Mouse (Mus musculus) liver, embryonic 15.5 days (tissue): ENCODE measurements around the gene A930002H24Rik. TPM values are rescaled to one million over a fixed set of nuclear protein-coding genes. Genes with fewer than 3 reads are reported as not detected.
"Not testable (repeated sequence)": the region's sequence is repeated elsewhere in the genome, so short reads cannot be mapped to it uniquely, and the experiment has no call there.

ENCODE experiments used
- ATAC-seq: fragments of 200-750 bp; cut with Nextera tagmentation; 2 replicates; pipeline ENCODE4 v1.8.0; 2017; ENCODE audit warnings: moderate number of reproducible peaks, mild to moderate bottlenecking, moderate library complexity; ENCODE audit not compliant: insufficient read depth
- H3K27ac ChIP-seq: fragments of 300-500 bp; sonication (generic); replicated peaks from 2 replicates; pipeline ENCODE4 v1.5.1; 2015; ENCODE audit warnings: mild to moderate bottlenecking, inconsistent platforms
- H3K27me3 ChIP-seq: fragments of 300-500 bp; sonication (generic); 2 replicates; pipeline ENCODE4 v1.6.1; 2015; ENCODE audit warnings: mild to moderate bottlenecking, inconsistent platforms
- H3K36me3 ChIP-seq: fragments of 300-500 bp; sonication (generic); replicated peaks from 2 replicates; pipeline ENCODE4 v1.6.1; 2015; ENCODE audit warnings: moderate library complexity, mild to moderate bottlenecking, inconsistent platforms
- H3K4me1 ChIP-seq: fragments of 300-500 bp; sonication (generic); replicated peaks from 2 replicates; pipeline ENCODE4 v1.6.1; 2015; ENCODE audit warnings: inconsistent platforms
- H3K4me2 ChIP-seq: fragments of 300-500 bp; sonication (generic); 2 replicates; pipeline ENCODE4 v1.6.1; 2015; ENCODE audit warnings: moderate library complexity, mild to moderate bottlenecking, inconsistent platforms
- H3K4me3 ChIP-seq: fragments of 300-500 bp; sonication (generic); replicated peaks from 2 replicates; pipeline ENCODE4 v1.5.1; 2015; ENCODE audit warnings: mild to moderate bottlenecking, inconsistent platforms
- H3K9ac ChIP-seq: fragments of 300-500 bp; sonication (generic); 2 replicates; pipeline ENCODE4 v1.6.1; 2015; ENCODE audit warnings: moderate library complexity, mild to moderate bottlenecking, inconsistent platforms
- H3K9me3 ChIP-seq: fragments of 300-500 bp; sonication (generic); replicated peaks from 2 replicates; pipeline ENCODE4 v1.6.1; 2016; ENCODE audit warnings: inconsistent platforms
- WGBS: fragments of 180-500 bp; shearing (Covaris S2); methylation state at CpG from one replicate; pipeline ENCODE4 v1.1.7; 2015; ENCODE audit warnings: mixed read lengths; ENCODE audit not compliant: insufficient replicate concordance; 5-methylcytosine and 5-hydroxymethylcytosine counted together
- polyA plus RNA-seq: library from polyadenylated mRNA; unstranded; fragments of >200 nt; fragmentation: Nextera tagmentation; extraction: Ambion mirVana; gene quantifications from 2 replicates; pipeline ENCODE4 v1.2.1, GENCODE M21; 2015

A930002H24Rik gene
- polyA plus RNA-seq, 1 experiment from 2014 or later: 0.39 TPM

DNA sequence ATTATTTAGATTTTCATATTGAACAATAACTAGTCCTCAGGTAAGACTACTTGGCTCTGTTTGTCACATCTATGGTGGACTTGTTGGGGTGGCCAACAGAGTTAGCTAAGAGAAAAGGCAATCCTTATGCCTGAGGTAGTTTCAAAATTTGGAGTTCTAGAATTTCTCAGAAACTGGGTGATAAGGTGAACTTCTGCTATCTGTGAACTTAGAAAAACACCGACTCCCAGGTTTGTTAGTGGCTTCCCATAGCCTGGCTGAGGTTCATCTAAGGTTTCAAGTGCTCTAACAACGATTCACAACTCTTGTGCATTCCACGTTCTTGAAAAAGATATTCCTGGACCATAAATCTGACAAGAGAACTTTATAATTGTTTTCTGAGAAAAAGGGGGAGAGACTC lies 1.2 kb downstream of the A930002H24Rik start:
- Histone ChIP-seq H3K4me1 (peaks cover 17% of the 10 kb centered on the region), H3K36me3 (no peaks in the 10 kb centered on the region), H3K4me2 (no peak overlapping the region), H3K27me3 (peaks cover 24% of the 10 kb centered on the region), H3K9ac (no peak overlapping the region), H3K27ac (no peak overlapping the region), H3K4me3 (no peak overlapping the region), H3K9me3 (no peaks in the 10 kb centered on the region)
- 21% methylated on average over 3 of the region's 3 CpGs for WGBS
- no peak for ATAC-seq

DNA sequence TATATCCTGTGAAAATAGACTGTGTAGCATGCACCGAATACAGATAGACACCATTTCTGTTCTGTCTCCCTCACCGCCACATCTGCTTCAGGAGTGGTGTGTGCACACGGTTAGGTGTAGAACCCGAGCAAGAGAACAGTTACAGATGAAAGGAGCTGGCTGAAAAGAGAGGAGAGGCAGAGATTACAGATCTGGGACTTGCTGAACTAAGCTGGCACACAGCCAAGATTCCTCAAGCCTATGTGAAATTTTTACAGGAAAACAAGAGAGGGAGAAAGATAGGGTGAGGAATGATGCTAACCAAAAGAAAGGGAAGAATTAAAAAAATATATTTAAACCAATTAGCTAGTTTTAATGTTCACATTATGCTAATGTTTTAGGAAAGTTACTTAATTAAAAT lies 2.6 kb downstream of the A930002H24Rik start:
- ATAC-seq: no peak
- no peaks in the 10 kb centered on the region for H3K36me3 ChIP-seq
- peaks cover 17% of the 10 kb centered on the region for H3K4me1 ChIP-seq
- H3K4me2 ChIP-seq: no peak overlapping the region
- H3K9ac ChIP-seq: no peak overlapping the region
- H3K4me3 ChIP-seq: no peak overlapping the region
- H3K9me3 ChIP-seq: no peaks in the 10 kb centered on the region
- H3K27ac ChIP-seq: no peak overlapping the region
- H3K27me3 ChIP-seq: peaks cover 24% of the 10 kb centered on the region
- WGBS: 60% methylated on average over 4 of the region's 4 CpGs

DNA sequence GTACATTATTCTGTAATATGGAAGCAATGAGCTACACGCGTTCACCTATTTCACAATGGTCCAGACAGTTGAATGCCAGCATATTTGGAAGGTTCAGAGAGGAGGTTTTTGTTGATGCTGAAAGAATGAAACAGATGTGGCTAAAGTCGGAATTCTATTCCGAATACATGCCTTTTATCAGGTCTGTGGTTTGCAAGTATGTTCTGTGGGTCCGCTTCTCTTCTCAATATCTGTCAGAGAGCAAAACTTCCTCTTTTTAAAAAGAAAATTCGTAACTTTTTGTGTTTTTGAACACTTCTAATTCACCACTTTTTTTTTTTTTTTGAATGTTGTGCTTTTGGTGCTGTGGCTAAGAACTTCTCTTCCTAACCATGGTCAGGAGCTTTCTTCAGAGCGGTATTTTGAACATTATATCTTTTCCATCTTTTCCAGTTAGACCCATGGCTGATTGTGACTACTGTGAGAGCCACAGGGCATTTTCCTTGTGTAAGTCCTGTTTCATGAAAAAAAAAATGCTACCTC lies 6.5 kb downstream of the A930002H24Rik start:
- H3K27ac ChIP-seq: no peak overlapping the region
- WGBS: 27% methylated on average over 7 of the region's 7 CpGs
- H3K9ac ChIP-seq: no peak overlapping the region
- H3K9me3 ChIP-seq: no peaks in the 10 kb centered on the region
- H3K4me1 ChIP-seq: no peaks in the 10 kb centered on the region
- no peaks in the 10 kb centered on the region for H3K36me3 ChIP-seq
- H3K4me3 ChIP-seq: no peak overlapping the region
- peaks cover 17% of the 10 kb centered on the region; the same call in 1 of the 2 replicates for H3K27me3 ChIP-seq
- no peak for ATAC-seq
- H3K4me2 ChIP-seq: no peak overlapping the region

DNA sequence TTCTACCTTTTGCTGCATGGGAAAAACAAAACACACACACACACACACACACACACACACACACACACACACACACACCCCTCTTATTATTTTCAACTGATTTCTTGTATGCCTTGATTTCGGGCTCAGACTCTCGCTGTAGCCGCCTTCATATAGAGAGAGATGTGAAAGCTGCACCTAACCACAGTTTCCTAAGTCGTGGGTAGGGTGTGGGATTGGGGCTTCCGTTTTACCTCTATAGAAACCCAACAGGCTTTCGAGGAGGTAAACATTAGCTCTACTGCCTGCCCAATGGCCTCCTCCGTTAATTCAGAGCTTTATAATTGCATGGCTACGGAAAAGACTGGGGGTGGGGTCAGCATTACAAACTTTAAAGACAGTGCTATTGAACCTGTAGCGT lies 13.6 kb downstream of the A930002H24Rik start:
- Histone ChIP-seq H3K4me1 (peaks cover 15% of the 10 kb centered on the region), H3K9ac (no peak overlapping the region), H3K36me3 (no peaks in the 10 kb centered on the region), H3K27ac (no peak overlapping the region), H3K9me3 (no peaks in the 10 kb centered on the region), H3K27me3 (0 out of 2 replicates have a peak, but pooled peaks cover 5% of the 10 kb centered on the region), H3K4me3 (peak overlapping the region; percentile 65; the same call in 1 of the 2 replicates), H3K4me2 (peak overlapping the region; percentile 82)
- 23% methylated on average over 9 of the region's 9 CpGs for WGBS
- no peak for ATAC-seq

DNA sequence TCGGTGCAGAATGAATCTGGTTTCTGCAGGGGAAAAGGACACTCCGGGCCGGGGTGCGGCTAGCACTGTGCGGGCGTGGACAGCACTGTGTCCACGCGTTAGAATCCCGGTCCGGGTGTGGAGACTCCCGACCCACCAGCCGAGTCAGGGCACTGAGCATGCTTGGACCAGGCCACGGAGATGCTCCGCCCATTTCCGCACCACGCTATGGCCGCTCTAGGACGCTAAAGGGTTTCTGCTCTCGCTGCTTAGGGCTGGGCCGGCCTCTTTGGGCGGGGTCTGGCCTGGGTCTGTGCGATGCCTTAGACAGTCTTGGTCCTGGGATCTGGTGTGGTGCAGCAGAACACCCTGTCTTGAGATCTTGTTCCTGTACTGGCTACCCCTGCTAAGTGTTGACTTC lies 14.0 kb downstream of the A930002H24Rik start:
- peaks cover 15% of the 10 kb centered on the region for H3K4me1 ChIP-seq
- H3K4me3 ChIP-seq: peak overlapping the region; percentile 65
- H3K9me3 ChIP-seq: no peaks in the 10 kb centered on the region
- 0 out of 2 replicates have a peak, but pooled peaks cover 5% of the 10 kb centered on the region for H3K27me3 ChIP-seq
- H3K9ac ChIP-seq: peak overlapping the region; percentile 52
- H3K4me2 ChIP-seq: peak overlapping the region; percentile 82
- no peak overlapping the region for H3K27ac ChIP-seq
- ATAC-seq: peak; percentile 98
- WGBS: 0% methylated on average over 22 of the region's 22 CpGs
- no peaks in the 10 kb centered on the region for H3K36me3 ChIP-seq

DNA sequence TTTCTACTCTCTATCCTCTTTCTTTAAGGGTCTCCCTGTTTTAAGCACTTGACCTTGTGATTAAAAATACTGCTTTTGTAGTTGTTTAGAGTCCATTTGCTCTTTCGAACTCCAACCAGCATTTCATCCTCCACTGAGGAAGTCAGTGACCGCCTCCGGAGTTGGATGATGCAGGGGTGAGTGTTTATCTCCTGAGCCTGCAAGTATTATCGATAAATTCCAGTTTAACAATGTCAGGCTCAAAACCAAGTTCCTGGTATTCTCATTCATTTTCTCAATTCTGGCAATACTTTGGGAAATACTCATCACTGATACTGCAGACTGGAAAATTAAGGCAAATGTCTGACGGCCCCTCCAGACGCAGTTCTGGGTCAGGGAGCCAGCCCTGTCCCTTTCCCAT lies 14.4 kb downstream of the A930002H24Rik start:
- H3K27me3 ChIP-seq: 0 out of 2 replicates have a peak, but pooled peaks cover 5% of the 10 kb centered on the region
- peak overlapping the region; percentile 82 for H3K4me2 ChIP-seq
- ATAC-seq: peak; percentile 46
- H3K36me3 ChIP-seq: no peaks in the 10 kb centered on the region
- peaks cover 15% of the 10 kb centered on the region for H3K4me1 ChIP-seq
- H3K4me3 ChIP-seq: peak overlapping the region; percentile 65
- 1% methylated on average over 6 of the region's 6 CpGs for WGBS
- no peak overlapping the region for H3K27ac ChIP-seq
- no peaks in the 10 kb centered on the region for H3K9me3 ChIP-seq
- peak overlapping the region; percentile 52 for H3K9ac ChIP-seq

DNA sequence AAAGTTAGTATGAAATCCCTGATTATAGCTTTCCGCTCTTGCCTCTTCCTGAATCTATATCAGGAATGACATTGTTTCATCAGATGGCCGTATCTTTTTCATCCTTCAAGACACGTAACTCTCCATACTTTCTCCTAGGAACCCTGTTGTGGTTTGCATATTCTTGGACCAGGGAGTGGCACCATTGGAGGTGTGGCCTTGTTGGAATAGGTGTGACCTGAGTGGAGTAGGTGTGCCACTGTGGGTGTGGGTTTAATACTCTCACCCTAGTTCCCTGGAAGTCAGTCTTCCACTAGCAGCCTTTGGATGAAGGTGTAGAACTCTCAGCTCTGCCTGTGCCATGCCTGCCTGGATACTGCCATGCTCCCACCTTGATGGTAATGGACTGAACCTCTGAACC lies 17.8 kb downstream of the A930002H24Rik start:
- H3K36me3 ChIP-seq, H3K9ac ChIP-seq, H3K27me3 ChIP-seq, ATAC-seq, H3K9me3 ChIP-seq, H3K27ac ChIP-seq, H3K4me2 ChIP-seq, H3K4me3 ChIP-seq: not testable (repeated sequence)
- WGBS: 75% methylated on average over 3 of the region's 3 CpGs
- H3K4me1 ChIP-seq: peaks cover 15% of the 10 kb centered on the region

DNA sequence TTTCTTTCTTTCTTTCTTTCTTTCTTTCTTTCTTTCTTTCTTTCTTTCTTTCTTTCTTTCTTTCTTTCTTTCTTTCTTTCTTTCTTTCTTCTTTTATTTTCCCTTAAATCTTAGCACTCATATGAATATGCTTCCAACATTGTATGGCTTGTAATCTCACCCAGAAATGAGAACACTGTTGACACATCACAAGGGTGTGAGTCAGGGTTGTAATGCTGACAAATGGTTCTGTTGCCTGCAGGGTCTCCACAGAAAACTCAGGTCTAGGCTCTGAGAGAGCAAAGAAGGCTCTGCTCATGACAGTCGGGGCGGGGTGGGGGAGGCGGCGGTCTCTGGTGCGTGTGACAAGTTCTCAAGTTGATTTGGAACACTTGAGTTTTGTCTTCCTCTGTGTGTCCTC lies 18.7 kb downstream of the A930002H24Rik start:
- no peaks in the 10 kb centered on the region for H3K9me3 ChIP-seq
- no peaks in the 10 kb centered on the region for H3K36me3 ChIP-seq
- H3K27ac ChIP-seq: no peak overlapping the region
- H3K27me3 ChIP-seq: no peaks in the 10 kb centered on the region
- no peak overlapping the region for H3K9ac ChIP-seq
- peaks cover 13% of the 10 kb centered on the region for H3K4me1 ChIP-seq
- no peak overlapping the region for H3K4me2 ChIP-seq
- ATAC-seq: no peak
- H3K4me3 ChIP-seq: no peak overlapping the region
- 73% methylated on average over 5 of the region's 5 CpGs for whole genome bisulfite sequencing

DNA sequence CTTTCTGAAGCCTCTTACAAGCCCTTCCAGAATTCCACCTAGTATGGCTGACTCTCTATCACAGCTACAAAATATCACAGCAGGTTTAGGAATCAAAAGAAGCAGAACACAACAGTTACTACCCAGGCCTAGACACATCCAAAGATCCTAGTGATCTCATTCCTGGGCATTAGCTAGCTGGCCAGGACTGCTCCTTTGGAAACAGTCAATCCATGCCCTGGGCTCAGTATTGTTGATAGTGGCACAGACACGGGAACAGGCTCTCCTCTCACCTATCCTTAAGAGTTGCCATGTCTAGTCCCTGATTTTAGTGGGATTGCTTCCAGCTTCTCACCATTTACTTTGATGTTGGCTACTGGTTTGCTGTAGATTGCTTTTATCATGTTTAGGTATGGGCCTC lies 21.4 kb downstream of the A930002H24Rik start:
- H3K27ac ChIP-seq: no peak overlapping the region
- no peaks in the 10 kb centered on the region for H3K36me3 ChIP-seq
- H3K4me2 ChIP-seq: no peak overlapping the region
- H3K27me3 ChIP-seq: no peaks in the 10 kb centered on the region
- H3K9ac ChIP-seq: no peak overlapping the region
- no peaks in the 10 kb centered on the region for H3K9me3 ChIP-seq
- H3K4me3 ChIP-seq: no peak overlapping the region
- H3K4me1 ChIP-seq: no peaks in the 10 kb centered on the region
- ATAC-seq: no peak
- 62% methylated on average over 1 of the region's 1 CpGs for WGBS

DNA sequence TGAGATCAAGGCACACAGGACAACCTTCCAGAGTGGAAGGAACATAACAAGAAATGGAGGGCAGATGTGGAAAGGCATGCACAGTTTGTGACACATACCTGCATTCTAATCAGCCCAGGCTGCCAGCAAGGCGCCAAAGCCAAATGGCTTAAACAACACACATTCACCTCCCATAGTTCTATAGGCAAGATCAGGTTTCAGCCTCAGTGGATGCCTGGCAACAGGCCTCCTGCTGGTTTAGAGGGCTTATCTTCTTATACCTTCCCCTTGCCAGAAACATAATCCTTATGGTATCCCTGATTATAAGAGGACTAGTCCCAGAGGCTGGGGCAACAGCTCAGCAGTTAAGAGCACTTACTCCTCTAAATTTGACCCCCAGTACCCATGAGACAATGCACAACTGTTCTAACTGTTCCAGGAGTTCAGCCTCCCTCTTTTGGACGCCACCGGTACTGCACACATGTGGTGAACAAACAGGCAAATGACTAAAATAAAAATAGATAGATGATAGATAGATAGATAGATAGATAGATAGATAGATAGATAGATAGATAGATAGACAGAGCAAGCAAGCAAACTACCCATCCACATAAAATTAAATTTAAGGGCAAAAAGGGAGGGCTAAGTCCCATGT lies 23.8 kb downstream of the A930002H24Rik start:
- H3K4me2 ChIP-seq: no peak overlapping the region
- no peaks in the 10 kb centered on the region for H3K36me3 ChIP-seq
- no peak overlapping the region for H3K4me3 ChIP-seq
- no peak overlapping the region for H3K9ac ChIP-seq
- no peaks in the 10 kb centered on the region for H3K4me1 ChIP-seq
- ATAC-seq: no peak
- H3K27ac ChIP-seq: no peak overlapping the region
- 79% methylated on average over 3 of the region's 3 CpGs for WGBS
- no peaks in the 10 kb centered on the region for H3K27me3 ChIP-seq
- H3K9me3 ChIP-seq: no peaks in the 10 kb centered on the region

DNA sequence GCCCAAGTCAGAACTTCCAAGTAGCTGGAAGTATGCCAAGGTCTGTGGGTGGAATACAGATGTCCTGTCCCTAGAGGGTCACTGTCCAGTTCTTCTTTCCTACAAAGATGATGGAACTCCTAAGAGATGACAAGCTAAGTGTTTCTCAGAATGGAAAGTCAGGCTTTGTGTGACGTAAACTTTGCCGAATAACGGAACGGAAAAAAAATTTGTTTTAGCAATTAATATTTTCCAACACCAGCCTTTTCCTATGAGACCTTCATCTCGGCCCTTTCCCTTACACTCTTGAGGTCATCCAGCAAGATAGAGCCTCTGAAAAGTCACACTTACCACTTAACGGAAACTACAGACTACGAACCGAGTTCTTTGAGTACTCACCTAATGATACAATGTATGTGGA lies 25.4 kb downstream of the A930002H24Rik start:
- no peak overlapping the region for H3K27ac ChIP-seq
- H3K4me1 ChIP-seq: no peaks in the 10 kb centered on the region
- WGBS: 75% methylated on average over 8 of the region's 8 CpGs
- H3K9ac ChIP-seq: no peak overlapping the region
- H3K4me3 ChIP-seq: no peak overlapping the region
- no peak for ATAC-seq
- H3K4me2 ChIP-seq: no peak overlapping the region
- no peaks in the 10 kb centered on the region for H3K27me3 ChIP-seq
- H3K36me3 ChIP-seq: no peaks in the 10 kb centered on the region
- H3K9me3 ChIP-seq: no peaks in the 10 kb centered on the region

DNA sequence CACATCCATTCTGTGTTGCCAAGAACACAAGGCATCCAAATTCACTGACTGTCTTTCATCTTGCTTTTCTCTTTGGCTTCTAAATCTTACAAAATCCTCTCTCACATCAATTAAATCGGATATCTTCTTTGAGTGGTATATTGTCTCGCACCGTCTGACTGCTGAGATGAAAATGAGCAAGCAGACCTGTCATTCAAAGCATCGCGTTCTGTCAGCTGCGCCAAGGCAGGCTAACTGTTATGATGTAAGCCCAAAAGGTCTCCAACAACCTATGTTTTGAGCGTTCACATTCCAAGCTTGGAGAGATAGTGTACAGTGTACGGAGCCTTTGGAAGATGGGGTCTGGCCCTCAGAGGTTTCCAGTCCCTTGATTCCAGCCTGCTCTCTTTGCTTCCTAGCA lies 26.9 kb downstream of the A930002H24Rik start:
- ATAC-seq: no peak
- Histone ChIP-seq H3K4me1 (no peaks in the 10 kb centered on the region), H3K4me2 (no peak overlapping the region), H3K36me3 (no peaks in the 10 kb centered on the region), H3K9me3 (no peaks in the 10 kb centered on the region), H3K27ac (no peak overlapping the region), H3K4me3 (no peak overlapping the region), H3K27me3 (no peaks in the 10 kb centered on the region), H3K9ac (no peak overlapping the region)
- 77% methylated on average over 8 of the region's 8 CpGs for WGBS
